Mouse (Mus musculus) inflammation-experienced regulatory T-cells, adult 6 months (primary cell): ENCODE measurements around the gene Gm10799. TPM values are rescaled to one million over a fixed set of nuclear protein-coding genes. Genes with fewer than 3 reads are reported as not detected.
"Not testable (repeated sequence)": the region's sequence is repeated elsewhere in the genome, so short reads cannot be mapped to it uniquely, and the experiment has no call there.

Source experiments
- ATAC-seq: one replicate; pipeline ENCODE4 v1.8.0; 2017
- polyA plus RNA-seq, 3 experiments: library from polyadenylated mRNA; unstranded; fragments of 100-300 nt; shearing (Covaris generic); gene quantifications; one replicate each; pipeline ENCODE4 v1.2.1; 2017

The Gm10799 gene
- polyA plus RNA-seq, 3 experiments from 2014 or later: not detected

DNA sequence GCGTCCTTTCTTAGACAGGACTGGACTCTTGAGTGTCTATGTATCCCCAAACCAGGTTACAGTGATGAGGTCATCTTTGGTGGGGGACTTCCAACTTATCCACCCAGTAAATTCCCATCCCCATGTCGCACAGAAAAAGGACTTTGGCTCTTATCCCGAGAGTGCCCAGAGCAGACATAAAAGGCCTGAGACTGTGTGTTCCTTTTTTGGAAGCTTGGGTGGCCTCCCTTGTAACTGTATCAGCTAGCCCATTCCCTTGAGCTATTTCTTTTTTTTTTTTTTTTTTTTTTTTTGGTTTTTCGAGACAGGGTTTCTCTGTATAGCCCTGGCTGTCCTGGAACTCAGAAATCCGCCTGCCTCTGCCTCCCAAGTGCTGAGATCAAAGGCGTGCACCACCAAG lies 2.8 kb downstream of the Gm10799 start, which contains the start of gene Gm10912:
TSS of gene Gm10912 (plus strand) at position 301 of the 400 bp plus-strand sequence.
- not testable (repeated sequence) for ATAC-seq

DNA sequence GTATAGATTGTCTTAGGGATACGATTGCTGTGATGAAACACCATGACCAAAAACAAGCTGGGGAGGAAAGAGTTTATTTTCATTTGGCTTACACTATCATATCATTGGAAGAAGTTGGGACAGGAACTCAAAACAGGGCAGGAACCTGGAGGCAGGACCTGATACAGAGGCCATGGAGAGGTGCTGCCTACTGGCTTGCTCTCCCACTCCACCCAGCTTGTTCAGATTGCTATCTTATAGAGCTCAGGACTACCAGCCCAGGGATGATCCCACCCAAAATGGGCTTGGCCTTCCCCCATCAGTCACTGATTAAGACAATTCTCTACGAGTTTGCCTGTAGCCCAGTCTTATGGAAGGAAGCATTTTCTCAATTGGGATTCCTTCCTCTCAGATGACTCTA lies 4.2 kb downstream of the Gm10799 start:
- ATAC-seq: no peak

DNA sequence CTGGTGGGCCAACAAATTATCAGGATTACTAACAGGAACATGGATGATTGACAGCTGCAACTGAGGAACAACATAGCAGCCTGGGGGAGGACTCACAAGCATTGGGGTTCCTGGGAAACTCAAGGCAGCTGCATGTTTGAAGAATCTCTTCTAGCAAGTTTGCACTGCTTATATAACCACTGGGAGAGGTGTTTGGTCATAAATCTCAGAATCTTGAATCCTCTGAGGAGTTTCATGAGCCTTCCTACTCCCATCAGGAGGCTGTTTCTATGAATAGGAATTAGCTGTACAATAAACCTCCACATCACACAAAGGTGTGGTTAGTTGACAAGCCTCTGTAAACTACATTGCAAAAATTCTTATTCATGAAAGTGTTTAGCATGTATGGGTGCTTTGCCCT lies 5.7 kb downstream of the Gm10799 start:
- ATAC-seq: no peak

DNA sequence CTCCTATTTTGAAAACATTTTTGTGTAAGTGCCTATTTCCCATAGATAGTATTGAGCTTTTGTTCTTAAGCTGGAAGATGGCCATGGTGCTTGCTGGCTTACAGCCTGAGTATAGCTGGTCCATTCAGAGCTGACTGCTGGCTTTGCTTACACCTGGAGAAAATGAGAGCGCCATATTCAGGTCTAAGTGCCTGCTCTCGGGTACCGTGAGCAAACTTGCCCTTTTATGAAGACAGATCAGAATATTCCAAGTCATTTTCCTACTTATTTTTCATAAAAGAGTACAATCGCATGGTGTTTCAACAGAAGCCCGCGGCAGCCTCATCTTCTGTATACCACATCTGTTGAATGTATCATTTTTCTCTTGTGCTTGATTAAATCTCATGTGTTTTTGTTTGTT lies 7.4 kb downstream of the Gm10799 start:
- no peak for ATAC-seq

DNA sequence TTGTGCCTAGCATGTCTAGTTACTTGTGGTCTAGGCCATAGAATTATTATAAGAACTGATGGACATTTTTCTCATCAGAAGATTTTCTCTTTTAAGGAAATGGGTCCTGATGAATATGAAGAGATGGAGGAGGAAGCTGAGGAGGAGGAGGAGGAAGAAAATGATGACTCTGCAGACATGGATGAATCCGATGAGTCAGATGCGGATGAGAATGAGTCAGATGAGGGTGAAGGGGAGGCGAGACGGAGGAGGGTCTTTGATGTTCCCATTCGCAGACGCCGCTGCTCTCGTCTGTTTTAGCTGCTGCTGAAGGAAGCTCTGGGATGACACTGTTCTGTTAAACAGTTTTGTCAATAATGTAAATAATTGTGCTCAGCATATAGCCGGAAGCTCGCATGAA lies 8.6 kb downstream of the Gm10799 start:
- ATAC-seq: no peak

DNA sequence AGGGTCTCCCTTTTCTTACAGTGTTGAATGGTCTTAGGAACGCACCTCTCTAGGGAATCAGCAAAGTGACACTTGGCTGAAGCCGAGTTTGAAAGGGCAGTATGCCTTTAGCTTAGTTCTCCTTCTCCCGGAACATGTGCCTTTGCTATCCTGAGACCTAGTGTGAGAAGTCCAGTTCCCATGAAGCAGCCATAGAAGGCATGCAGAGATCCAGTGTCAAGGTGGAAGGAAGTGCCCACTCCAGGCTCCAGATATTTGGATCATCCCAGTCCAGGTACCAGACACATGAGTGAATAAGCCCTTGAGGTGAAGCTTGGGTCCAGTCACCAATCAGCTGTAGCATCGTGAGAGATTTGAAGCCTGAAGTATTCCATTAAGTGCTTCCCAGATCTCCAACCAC lies 9.4 kb downstream of the Gm10799 start:
- ATAC-seq: no peak

DNA sequence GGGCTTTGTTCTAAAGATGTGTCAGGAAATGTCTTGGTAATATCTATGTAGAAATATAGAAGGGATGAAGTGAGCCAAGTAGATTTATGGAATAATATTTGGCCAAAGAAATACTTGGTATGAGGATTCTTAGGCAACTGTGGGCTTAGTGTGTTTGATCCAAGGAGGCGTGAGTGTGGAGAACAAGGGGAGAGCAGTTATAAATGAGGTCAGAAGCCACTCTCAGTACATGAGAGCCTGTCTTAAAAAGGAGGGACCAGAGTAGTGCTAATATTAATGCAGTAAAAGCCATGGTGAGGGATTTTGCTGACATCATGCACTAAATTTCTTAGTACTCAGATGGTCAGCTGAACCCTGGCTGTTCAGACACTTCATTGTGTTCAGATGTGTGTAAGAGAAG lies 10.0 kb downstream of the Gm10799 start:
- no peak for ATAC-seq

DNA sequence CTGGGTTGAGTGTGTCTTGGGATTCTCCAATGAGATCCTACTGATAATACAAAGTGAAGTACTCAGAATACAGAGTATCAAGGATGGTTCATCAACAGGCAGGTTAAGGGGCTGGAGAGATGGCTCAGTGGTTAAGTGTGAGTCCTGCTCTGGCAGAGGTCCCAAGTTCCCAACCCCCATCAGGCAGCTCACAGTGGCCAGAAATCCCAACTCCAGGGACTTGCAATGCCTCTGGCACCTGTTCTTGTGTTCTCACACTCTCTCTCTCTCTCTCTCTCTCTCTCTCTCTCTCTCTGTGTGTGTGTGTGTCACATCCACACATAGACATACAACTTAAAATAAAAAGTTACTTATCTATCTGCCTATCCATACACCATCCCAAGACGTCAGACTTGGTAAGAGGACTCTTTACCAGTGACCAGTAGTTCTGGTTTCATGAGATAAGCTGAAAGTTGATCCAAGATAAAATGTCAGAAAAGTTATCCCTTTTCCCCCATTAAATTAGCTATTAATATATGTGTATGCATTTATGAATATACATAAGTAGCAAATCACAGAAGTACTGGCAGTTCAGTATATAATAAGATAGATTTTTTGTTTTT lies 23.8 kb downstream of the Gm10799 start:
- ATAC-seq: no peak

DNA sequence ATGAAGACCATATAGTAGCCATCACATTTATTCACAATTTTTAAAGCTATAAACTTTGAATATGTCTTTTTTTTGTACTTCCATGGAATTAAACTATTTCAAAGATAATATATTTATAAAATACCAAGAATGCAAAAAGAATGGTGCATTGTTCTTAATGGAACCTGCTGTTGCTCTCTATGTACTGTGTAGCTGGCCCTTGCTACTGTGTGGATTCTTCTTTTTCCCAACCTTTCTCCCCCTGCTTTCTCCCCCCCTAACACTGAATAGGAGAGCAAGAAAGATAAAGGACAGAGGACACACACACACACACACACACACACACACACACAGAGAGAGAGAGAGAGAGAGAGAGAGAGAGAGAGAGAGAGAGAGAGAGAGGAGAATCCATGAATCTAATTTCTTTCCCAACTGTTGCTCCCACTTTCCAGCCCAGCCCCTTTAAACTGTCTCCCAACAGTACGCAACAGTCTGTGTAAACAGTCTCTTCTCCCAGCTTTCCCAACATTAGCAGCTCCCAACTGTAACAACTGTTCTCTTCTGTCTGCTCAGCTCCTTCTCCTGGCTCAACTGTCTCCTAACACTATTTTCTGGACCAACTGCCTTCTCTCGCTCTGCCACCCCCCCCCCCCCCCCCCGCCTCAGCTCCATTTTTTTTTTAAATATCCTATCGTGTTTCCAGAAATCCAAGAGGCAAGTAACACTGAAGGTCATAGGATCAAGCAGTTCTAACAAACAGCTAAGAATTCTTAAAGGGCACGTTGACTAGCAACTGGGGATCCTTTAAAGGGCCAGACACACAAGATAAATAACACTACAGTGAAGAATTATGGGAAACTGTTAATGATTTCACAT lies 24.5 kb downstream of the Gm10799 start:
- no peak for ATAC-seq

DNA sequence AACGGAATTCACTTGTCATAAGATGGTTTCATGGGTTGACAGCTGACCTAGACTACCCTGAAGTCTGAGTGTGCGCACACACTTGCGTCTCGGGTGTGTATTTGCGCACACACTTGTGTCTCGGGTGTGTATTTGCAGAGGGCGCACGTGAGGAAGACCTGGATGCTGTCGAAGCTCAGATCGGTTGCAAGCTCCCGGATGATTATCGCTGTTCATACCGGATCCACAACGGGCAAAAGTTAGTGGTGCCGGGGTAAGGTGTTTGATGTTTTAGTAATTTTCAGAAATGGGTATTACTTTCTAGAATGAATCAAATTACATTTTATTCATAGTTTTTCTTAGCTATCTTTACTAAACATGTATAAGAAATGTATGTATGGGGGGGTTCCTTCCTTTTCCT lies 25.6 kb downstream of the Gm10799 start:
- ATAC-seq: no peak

DNA sequence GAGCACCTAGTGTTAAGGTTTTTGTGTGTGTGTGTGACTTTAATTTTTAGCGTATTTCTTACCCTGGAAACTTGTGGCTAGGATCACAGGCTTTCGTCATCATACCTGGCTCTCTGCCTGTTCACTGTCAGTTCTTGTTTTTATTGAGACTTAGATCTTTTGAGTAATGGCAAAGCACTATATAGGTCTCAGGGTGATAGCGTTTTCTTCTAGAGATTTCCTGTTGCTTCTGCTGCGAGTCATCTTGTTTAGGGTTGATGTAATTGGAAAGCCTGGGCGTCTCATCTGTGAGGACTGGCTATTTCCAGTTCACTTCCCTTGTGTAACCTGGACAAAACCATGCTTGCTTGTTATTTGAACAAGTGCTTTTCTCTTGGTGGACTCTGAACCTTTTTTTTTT lies 26.7 kb downstream of the Gm10799 start:
- peak; percentile 71 for ATAC-seq

DNA sequence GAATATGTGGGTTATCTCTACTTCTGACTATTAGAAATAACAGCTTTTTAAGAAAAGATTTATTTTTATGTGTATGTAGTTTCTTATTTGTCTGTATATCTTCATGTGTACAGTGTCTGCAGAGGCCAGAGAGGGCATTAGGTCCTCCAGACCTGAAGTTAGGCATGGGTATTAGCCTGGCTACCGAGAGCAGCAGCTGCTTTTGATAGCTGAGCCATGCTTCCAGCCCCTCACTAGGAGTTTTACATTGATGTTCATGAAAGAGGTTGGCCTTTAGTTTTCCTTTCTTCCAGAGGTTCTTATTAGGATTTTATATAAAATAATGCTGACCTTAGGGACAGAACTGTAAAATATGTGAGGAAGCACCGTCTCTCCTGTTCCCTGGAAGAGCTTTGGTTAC lies 30.1 kb downstream of the Gm10799 start:
- ATAC-seq: no peak

DNA sequence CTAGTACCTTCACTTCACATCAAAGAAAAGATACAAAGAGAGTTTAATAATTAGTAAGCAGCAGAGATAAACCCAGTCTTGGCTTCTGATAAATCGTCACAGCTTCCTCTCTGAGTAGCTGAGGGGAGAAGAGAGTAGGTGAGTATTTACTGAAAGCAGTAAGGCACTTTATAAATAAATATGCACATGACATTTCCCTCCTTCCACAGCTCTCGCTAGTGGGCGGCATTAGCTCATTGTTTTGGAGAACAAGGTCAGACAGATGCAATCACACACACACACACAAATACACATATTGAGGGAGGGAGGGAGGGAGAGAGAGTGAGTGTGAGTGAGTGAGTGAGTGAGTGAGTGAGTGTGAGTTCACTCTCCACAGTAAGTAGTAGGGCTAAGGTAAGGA lies 32.0 kb downstream of the Gm10799 start:
- ATAC-seq: no peak

DNA sequence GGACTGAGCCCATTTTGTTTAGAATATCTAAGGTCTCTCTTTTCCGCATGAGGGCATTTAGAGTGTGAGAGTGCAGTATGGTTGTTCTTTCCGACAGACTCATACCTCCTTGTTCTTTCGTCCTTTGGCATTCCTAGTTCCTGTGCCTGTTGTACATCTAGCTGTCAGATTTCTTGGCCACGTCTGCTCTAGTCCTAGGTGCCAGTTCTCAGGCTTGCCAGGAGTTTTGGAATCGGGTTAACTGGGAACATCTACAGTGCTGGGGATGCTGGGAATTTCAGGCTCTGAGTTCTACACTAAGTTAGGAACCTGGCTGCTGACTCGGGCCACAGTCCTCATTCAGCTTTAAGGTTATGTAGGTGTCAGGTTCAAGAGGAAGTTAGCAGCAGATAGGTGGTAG lies 32.8 kb downstream of the Gm10799 start:
- ATAC-seq: no peak

DNA sequence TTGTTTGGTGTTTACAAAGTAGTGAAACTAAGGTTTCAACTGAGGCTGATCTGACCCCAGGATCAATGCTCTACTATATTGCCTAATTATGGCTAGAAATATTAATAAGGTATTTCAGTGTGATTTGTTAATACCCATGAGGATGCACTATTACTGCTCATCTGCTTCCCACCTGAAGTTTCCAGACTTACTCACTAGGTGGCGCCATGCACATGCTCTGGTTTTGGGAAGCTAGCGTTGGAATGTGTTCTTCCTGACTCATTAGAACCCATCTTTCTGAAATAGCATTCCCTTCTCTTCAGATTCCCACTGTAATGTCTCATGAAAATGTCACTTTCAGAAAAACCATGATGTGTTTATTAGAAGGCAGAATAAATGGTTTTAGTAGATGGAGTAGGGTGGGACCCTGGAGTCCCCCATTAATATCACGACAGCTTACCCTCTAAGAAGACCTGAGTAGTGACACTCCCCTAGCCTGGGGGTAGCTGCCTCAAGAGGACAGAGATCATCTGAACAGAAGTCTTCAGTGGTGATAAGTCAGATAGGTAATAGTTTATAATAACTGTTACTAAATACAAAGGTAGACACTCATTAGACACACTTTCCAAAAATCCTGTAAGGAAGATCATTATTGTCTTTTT lies 33.4 kb downstream of the Gm10799 start:
- ATAC-seq: no peak

DNA sequence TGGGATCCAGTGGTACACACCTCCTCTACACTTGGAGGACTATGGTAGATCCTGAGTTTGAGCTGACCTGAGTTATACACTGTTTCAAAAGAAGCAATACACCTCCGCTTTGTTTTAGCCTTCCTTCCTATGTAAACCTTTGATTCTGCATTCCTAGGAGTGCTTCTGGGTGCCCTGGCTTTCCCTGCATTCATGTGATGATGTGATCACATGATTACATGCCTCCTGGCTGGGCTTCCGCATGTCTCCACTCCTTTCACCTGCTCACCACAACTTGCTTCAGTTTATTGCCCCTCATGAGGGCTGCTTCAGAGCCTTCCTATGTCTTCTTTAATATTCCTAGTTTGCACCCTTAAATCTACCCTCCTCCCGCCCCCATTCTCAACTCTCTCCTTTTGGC lies 36.3 kb downstream of the Gm10799 start:
- ATAC-seq: no peak

DNA sequence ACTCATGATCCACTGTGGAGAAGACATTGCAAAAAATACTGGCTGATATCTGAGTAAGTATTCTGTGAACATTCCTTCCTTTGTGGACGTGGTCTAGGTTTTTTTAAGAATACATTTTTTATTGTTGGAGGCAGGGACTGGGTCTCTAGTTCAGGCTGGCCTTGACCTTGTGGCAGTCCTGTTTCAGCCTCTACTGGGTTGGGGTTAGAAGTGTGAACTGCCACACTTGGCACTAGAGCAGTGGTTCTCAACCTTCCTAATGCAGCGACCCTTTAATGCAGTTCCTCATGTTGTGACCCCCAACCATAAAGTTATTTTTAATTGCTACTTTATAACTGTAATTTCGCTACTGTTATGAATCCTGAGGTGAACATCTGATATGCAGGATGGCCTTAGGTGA lies 38.0 kb downstream of the Gm10799 start:
- ATAC-seq: no peak

DNA sequence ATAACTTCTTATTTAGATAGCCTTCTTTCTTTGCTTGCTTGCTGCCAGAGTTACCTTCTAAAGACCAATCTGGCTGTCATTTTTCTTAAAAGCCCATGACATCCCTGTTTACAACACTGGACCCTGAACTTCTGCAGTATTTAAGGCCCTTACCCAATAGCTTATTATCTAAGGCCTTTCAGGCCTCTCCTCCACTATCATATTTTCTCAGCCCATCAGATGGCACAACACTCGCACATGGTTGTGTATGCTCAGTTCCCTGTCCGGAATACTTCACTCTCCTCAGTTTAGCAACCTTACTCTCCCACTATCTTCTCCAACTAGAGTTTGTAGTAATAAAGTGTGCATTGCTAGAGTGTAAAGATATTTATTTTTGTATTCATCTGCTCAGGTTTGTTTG lies 39.3 kb downstream of the Gm10799 start:
- no peak for ATAC-seq

DNA sequence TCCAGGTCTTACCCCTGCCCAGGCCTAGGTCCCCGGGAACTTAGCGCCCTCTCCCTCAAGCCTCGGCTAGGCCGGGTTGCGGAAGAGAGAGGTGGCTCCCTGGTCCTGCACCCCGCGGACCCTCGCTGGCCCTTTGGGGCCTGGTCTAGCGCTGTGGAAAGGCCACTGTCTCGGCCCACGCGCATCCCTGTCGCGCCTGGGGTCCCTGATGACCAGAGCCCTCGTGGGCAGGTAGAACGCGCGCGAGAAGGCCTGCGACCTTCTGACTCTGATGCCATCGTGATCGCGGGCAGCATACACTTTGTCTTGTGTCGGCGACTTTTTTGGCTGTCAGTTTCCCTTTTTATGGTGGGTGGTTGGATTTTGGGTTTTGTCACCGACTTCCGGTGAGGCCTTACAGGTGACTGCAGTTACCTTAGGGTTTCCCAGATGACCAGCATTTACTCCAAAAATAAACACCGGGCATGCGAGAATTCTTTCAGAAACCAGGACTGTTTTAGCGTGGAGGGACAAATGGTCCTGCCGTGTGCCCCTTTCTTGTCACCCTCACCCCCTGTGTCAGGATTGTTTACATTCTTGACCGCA lies 40.1 kb downstream of the Gm10799 start, which contains the start of gene 4931422A03Rik:
TSS of gene 4931422A03Rik (minus strand) at position 223 of the 585 bp plus-strand sequence.
- peak; percentile 55 for ATAC-seq

DNA sequence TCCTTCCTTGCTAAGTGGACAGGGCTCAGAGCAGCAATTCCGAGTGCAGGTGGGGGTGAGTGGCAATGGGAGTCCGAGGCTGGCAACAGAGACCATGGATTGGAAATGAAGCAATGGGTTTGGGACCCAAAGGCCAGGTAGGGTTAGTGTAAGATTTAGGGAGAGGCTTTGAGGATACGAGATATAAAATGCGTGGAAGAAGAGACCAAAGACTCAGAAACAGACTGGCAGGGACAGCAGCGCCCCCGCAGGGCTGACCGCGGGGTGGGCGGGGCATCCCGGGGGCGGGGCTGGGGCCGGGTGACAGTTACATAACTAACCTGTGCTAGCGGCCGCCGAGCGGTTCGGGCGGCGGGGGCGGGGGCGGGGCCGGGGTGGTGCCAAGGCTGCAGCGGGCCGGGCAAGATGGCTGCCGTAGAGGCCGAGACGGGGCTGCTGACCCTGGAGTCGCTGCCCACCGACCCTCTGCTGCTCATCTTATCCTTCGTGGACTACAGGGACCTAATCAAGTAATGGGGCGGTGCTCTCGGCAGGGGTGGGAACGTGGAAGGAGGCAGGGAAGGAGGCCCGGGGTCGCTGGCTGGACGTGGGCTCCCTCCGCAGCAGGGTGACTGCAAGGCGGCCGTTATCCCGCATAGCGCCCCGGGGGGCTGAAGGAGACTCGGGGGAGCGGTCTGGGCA lies 40.8 kb downstream of the Gm10799 start, which contains the start of gene Fbxo3:
TSS of gene Fbxo3 (plus strand) at position 264 of the 681 bp plus-strand sequence.
- peak; percentile 69 for ATAC-seq

DNA sequence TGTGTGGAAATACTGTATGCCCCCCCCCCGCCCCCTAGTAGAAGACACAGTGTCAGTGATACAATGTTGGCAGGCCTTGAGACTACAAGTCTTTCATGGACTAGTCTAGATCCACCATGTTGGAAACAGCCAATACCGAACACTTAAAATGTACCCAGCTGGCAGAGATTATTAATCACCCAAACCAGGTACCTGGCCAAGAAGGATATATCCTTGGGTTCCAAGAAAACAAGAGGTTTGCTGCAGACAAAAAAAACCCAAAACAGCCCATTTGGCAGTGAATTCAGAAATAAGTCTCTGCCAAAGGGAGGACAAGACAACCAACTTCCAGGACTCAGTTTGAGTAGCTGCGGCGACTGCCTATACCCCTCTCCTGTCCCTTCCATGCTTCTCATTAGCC lies 43.7 kb downstream of the Gm10799 start:
- no peak for ATAC-seq

DNA sequence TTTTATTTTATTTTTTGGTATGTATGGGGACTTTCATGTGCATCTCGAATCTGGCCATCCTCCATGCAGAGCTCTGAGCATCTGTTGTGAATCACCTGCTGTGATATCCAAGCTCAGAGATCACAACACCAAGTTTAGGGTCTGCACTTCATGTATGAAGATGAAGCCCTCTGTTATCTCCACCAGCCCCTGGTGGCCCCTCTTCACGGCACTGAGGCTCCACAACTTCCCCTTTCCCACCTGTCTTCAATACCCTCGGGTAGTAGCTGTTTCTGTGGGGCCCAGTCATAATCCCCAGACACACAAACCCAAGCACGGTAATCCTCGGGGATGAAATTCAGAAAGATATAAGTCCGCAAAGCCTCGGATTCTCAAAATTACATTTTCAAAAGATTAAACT lies 45.3 kb downstream of the Gm10799 start:
- ATAC-seq: no peak
